Mouse (Mus musculus) urinary bladder, postnatal 4 days (tissue): ENCODE results near the gene Snx15.

ENCODE experiments used
- DNase-seq, 2 experiments: peaks; one replicate each; pipeline ENCODE4 v3.0.0; 2021 to 2022; ENCODE audit warnings: low spot score in 2 of 2

Snx15 gene

DNA sequence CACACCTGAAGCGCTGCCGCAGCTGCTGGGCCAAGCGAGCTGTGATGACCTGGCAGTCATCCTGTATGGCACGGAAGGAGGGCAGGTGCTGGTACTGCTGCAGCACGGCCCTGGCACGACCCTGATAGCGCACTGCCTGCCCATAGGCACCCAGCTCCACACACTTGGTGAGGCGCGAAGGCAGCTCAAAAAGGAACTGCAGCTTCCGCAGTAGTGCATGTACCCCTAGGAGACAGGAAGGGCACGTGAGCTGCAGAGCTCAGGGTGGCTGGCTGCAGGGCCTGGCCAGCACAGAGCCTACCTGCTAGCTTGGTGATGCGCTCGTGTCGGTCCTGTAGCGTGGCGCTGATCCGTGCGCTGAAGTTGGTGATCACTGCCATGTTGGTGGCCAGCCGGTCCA lies 56.8 kb downstream of the Snx15 start:
- no peak for DNase-seq

GRCm38 (mm10) chr19:6070571-6071250 lies 57.4 kb downstream of the Snx15 start:
- DNase-seq, result no peak

DNA sequence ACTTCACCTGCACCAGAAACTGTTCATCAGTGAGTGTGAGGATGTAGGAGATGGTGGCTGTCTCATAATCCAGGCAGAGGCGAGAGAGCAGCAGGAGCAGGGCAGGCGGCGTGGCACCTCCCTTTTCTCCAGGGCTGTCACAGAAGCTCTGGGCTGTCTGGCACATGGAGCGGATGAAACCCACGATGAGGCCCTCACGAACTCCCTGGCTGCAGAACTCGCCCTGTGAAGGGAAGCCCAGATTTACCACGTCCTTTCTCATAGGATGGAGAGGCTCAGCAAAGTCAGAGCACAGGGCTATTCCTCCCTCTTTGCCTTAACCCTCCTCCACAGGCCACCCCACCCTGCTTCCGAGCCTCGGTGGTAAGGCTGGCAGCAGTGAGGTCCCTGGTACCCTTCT lies 58.3 kb downstream of the Snx15 start:
- no peak for DNase-seq
